Mouse (Mus musculus) MEL (cell line): ENCODE measurements around the gene Ubl5.
"Not testable (repeated sequence)": the region's sequence is repeated elsewhere in the genome, so short reads cannot be mapped to it uniquely, and the experiment has no call there.

Experiments used
- E2F4 ChIP-seq: IDR thresholded peaks from 2 replicates; pipeline ENCODE4 v1.6.1; 2011; ENCODE audit warnings: low read depth, low read length, improper control_type of control experiment, borderline replicate concordance
- MAFK ChIP-seq: IDR thresholded peaks from 2 replicates; pipeline ENCODE4 v1.6.1; 2011; ENCODE audit warnings: low read depth, mild to moderate bottlenecking, low read length, improper control_type of control experiment, borderline replicate concordance
- SMC3 ChIP-seq: IDR thresholded peaks from 2 replicates; pipeline ENCODE4 v1.6.1; 2011; ENCODE audit warnings: low read depth, low read length, improper control_type of control experiment

DNA sequence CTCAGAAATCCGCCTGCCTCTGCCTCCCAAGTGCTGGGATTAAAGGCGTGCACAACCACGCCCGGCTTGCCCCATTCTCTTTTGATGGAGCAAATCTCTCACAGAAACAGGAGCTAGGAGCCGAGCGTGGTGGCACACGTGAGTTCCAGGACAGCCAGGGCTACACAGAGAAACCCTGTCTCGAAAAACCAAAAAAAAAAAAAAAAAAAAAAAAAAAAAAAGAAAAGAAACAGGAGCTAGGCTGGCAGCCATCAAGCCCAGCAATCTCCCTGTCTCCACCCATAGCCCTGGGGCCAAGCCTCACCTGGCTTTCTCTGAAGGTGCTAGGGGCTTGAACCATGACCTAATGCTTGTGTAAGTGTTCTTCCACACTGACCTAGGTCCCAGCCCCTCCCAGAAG lies 7.0 kb upstream of the Ubl5 start:
- TF ChIP-seq MAFK, SMC3, E2F4: not testable (repeated sequence)
